Mouse (Mus musculus) lung, adult 2 months (tissue): ENCODE results near the gene Dtnb.

Source experiments
- CTCF ChIP-seq: fragments of 200-500 bp; IDR thresholded peaks from 2 replicates; pipeline ENCODE4 v1.5.1; 2011; ENCODE audit warnings: mild to moderate bottlenecking, low read length, control low read depth; ENCODE audit not compliant: insufficient read depth
- POLR2A ChIP-seq: fragments of 200-500 bp; IDR thresholded peaks from 2 replicates; pipeline ENCODE4 v1.6.1; 2011; ENCODE audit warnings: low read depth, mild to moderate bottlenecking, control low read depth, low read length, borderline replicate concordance; ENCODE audit errors: extremely low read depth

GRCm38 (mm10) chr12:3729521-3730075 is 157.4 kb downstream of the Dtnb start:
- TF ChIP-seq CTCF (no peak), POLR2A (no peak)
